Mouse (Mus musculus): ENCODE results near the gene Fam168b. TPM values are rescaled to one million over a fixed set of nuclear protein-coding genes. Genes with fewer than 3 reads are reported as not detected.

Gene Fam168b
- polyA plus RNA-seq, 1 experiment from 2014 or later: 112 TPM

DNA sequence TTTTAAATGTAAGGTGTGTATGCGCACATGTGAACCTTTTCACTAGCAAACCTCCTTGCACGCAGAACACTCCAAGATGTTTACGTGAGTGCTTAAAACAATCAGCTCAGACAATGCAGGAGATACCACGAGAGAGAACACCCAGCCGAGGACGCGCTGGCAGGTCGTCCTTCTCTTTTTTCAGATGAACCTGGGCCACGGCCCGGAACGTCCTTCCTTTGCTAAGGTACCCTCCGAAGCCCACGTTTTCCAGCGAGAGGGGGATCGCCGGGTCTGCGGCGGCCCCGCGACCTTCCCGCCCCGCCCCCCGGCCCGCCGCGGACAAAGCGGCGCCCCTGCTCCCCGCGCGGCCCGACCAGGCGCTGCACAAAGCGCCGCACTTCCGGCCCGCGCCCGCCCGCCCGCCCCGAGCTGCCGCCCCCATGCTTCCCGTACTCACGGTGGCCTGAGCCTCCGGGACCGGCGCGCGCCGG lies 440 bp downstream of the Fam168b start:
- peak overlapping the region; percentile 75 for H3K4me3 ChIP-seq
- H3K4me1 ChIP-seq: peaks cover 40% of the 10 kb centered on the region
- WGBS: under 1% methylated on average over 46 of the region's 51 CpGs

DNA sequence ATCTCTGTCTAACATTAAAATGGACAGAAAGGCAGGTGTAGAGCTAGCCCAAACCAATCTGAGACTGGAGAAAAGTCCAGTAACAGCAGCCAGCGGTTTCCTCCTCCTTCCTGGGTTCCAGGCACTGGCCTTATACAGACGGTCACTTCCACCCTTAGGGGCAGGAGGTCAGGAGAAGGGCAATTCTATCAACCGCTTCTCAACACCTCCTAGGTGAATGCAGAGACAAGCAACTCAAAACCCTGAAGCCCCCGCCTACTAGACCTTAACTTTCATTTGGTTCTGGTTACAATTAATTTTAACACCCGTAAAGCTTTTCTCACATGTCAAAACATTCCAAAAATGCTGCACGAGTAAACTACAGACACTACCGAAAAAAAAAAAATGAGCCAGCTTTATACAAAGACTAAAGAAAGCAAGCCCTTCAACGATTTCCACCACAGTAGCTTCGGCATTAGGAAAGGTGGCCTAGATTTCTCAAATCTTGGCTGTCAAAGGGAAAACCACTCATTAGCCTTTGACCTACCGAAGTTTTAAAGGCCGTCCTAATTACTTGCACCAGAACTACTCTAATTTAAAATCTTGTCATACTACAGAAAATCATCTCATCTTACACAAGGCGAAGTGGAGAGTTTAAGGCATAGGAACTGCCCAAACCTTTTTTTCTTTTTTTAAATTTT lies 1.0 kb downstream of the Fam168b start:
- Histone ChIP-seq H3K4me1 (peaks cover 40% of the 10 kb centered on the region), H3K36me3 (replicated peaks) (peaks cover 21% of the 10 kb centered on the region), H3K9me3 (no peaks in the 10 kb centered on the region), H3K27ac (peak overlapping the region; percentile 97), H3K27me3 (ENCODE audit: poor library complexity, severe bottlenecking) (no peaks in the 10 kb centered on the region), H3K4me3 (peak overlapping the region; percentile 75)
- no peak for DNase-seq (ENCODE audit: extremely low spot score, low spot score)
- 2% methylated on average over 12 of the region's 12 CpGs for WGBS

More for the DNA sequence above, 440 bp downstream of the Fam168b start:
- Histone ChIP-seq H3K27ac (peak overlapping the region; percentile 97), H3K9me3 (no peaks in the 10 kb centered on the region), H3K27me3 (ENCODE audit: poor library complexity, severe bottlenecking) (no peaks in the 10 kb centered on the region), H3K36me3 (replicated peaks) (peaks cover 15% of the 10 kb centered on the region)
- peak; percentile 68 for DNase-seq (ENCODE audit: extremely low spot score, low spot score)

DNA sequence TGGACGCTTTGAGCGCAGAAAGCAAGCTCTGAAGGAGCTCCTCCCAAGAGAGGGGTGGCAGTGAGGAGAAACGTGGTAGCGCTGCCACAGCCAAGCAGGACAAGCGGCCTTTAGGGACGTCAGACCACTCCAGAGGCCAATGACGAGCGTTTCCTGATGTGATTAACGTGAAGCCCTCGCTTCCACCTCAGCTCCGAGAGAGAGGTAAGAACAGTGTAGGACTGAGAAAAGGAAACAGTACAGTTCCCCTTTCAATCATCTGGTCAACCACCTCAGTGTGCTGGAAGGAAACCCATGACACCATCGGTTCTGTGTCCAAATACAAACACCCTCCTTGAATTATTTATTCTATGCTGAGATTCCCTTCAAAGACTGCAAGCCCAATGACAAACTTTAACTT lies 3.6 kb downstream of the Fam168b start:
- no peak for DNase-seq (ENCODE audit: extremely low spot score, low spot score)
- H3K27me3 ChIP-seq (ENCODE audit: poor library complexity, severe bottlenecking): no peaks in the 10 kb centered on the region
- no peak overlapping the region for H3K4me3 ChIP-seq
- WGBS: 75% methylated on average over 12 of the region's 12 CpGs
- peaks cover 40% of the 10 kb centered on the region for H3K4me1 ChIP-seq
- no peak overlapping the region for H3K27ac ChIP-seq
- peaks cover 47% of the 10 kb centered on the region for H3K36me3 ChIP-seq (replicated peaks)
- H3K9me3 ChIP-seq: no peaks in the 10 kb centered on the region

DNA sequence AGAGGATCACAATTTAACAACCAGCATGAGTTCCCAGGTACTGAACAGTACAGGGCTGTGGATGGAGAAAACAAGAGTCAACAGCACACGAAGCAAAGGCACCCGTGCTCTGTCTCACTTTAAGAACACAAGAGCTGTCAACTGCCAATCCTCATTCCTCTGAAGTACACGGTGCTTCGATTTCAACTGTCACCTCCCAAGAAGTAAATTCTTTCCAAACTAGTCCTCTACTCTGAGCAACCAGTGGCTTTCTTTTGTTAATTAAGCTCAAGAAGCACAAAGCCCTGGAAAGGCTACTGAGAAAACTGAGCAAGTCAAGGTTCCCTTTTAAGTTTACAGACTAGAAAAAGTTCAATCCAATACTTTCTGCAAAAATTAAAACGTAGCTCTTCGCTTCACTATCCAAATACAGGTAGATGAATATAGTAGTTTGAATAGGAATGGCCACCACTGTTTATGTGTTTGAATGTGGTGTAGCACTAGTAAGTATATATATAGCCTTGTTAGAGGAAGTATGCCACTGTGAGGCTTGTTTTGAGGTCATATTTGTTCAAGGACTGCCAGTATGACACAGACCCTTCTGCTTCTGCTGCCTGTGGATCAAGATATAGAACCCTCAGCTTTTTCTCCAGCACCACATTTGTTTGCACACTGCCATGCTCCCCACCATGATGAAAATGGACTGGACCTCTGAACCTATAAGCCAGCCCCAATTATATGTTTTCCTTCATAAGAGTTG lies 4.7 kb downstream of the Fam168b start:
- H3K27ac ChIP-seq: no peak overlapping the region
- DNase-seq (ENCODE audit: extremely low spot score, low spot score): no peak
- H3K27me3 ChIP-seq (ENCODE audit: poor library complexity, severe bottlenecking): no peaks in the 10 kb centered on the region
- H3K4me1 ChIP-seq: peaks cover 35% of the 10 kb centered on the region
- 81% methylated on average over 6 of the region's 6 CpGs for WGBS
- peaks cover 58% of the 10 kb centered on the region for H3K36me3 ChIP-seq (replicated peaks)
- no peak overlapping the region for H3K4me3 ChIP-seq
- no peaks in the 10 kb centered on the region for H3K9me3 ChIP-seq

DNA sequence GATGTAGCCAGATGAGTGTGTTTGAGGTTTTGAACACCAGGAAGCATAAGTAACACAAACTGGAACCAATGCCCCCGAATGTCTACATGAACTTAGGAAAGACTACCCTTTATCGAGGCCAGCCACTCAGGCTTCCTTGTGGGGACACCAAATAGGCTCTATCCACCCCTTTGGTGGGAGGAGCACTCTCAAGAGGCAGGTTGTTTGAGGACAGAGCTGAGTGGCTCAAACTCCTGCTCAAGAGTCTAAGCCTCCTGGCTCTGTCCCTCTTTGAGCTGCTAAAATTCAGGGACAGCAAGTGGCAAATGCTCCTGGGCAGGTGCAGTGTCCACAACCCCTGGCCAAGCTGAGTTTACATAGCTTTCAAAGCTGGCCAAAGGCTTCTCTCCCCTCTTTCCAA lies 8.0 kb downstream of the Fam168b start:
- 88% methylated on average over 2 of the region's 2 CpGs for WGBS
- Histone ChIP-seq H3K27me3 (ENCODE audit: poor library complexity, severe bottlenecking) (no peaks in the 10 kb centered on the region), H3K36me3 (replicated peaks) (peaks cover 84% of the 10 kb centered on the region), H3K4me3 (no peak overlapping the region), H3K9me3 (no peaks in the 10 kb centered on the region), H3K27ac (no peak overlapping the region), H3K4me1 (peaks cover 17% of the 10 kb centered on the region)
- DNase-seq (ENCODE audit: extremely low spot score, low spot score): no peak

DNA sequence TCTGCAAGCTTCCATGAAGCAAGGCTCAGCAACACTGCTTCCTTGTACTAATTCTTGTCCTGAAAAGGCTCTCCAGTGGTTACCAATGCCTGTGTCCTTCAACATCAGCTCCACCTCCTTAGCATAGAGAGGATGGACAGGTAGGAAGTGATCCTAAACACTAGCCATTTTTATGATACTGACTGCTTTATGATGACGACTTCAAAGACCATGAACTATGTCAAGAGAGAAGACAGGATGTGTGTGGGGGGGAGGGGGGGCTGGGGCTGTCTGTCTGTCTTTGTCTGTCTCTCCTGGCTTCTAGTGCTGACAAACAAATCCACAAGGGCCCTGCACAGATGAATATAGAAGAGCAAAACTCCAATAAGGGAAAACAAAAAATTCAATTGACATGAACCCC lies 11.5 kb downstream of the Fam168b start:
- 82% methylated on average over 1 of the region's 1 CpGs for WGBS

DNA sequence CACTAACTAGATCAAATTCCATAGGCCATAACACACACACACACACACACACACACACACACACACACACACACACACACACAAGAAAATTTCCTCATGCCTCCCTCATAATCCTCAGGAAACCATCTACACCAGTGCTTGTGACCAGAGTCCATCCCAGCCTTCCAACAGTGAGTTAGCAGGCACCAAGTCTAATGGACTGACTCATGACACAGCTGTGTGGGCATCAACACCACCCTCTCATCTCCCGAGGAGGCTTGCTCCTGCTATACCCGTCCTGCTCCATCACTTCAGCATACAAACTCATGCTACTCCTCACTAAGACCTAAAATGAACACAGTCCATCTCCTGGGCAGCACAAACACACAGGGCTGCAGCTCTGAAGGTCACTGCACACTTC lies 11.9 kb downstream of the Fam168b start:
- Histone ChIP-seq H3K27ac (no peak overlapping the region), H3K27me3 (ENCODE audit: poor library complexity, severe bottlenecking) (no peaks in the 10 kb centered on the region), H3K4me1 (no peaks in the 10 kb centered on the region), H3K36me3 (replicated peaks) (peaks cover 98% of the 10 kb centered on the region), H3K4me3 (no peak overlapping the region), H3K9me3 (no peaks in the 10 kb centered on the region)
- no peak for DNase-seq (ENCODE audit: extremely low spot score, low spot score)
- 80% methylated on average over 2 of the region's 2 CpGs for WGBS

More for the DNA sequence above, 11.5 kb downstream of the Fam168b start:
- no peak for DNase-seq (ENCODE audit: extremely low spot score, low spot score)
- Histone ChIP-seq H3K27ac (no peak overlapping the region), H3K4me3 (no peak overlapping the region), H3K4me1 (no peaks in the 10 kb centered on the region), H3K36me3 (replicated peaks) (peaks cover 98% of the 10 kb centered on the region), H3K9me3 (no peaks in the 10 kb centered on the region), H3K27me3 (ENCODE audit: poor library complexity, severe bottlenecking) (no peaks in the 10 kb centered on the region)

DNA sequence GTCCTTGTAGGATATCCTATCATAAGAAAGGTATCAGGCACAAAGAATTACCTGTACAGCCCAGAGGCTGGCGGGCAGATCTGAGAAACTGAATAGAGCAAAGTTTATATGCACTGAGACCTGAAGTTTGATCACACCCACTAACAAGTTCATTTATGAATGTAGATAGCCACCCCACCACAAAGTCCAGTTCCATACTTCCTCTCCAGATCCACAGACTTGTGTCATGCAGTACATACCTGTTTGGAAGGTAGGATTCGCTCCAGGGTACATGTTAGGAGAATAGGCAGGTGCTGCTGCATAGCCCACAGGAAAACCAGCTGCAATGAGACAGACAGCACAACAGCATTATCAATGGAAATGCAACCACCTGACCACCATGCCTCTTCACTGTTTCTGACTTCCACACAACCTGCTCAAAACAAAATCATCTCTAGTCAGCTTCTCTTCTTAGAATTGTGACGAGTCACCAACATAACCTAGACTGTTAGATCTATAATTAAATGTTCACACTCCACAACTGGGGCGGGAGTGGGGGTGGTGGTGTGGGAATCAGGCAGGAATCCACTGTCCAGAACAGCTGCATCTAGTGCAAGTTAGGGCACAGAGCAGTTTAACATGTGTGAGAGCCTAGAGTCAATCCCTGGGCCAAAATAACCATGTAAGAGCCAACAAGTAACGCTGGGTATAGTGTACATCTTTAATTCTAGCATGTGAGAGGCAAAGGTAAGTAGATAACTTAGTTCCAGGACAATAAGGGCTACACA lies 14.2 kb downstream of the Fam168b start:
- Histone ChIP-seq H3K27ac (no peak overlapping the region), H3K9me3 (no peaks in the 10 kb centered on the region), H3K4me1 (no peaks in the 10 kb centered on the region), H3K27me3 (ENCODE audit: poor library complexity, severe bottlenecking) (no peaks in the 10 kb centered on the region), H3K4me3 (no peak overlapping the region), H3K36me3 (replicated peaks) (peaks cover 98% of the 10 kb centered on the region)
- DNase-seq (ENCODE audit: extremely low spot score, low spot score): no peak
- 92% methylated on average over 5 of the region's 5 CpGs for WGBS

DNA sequence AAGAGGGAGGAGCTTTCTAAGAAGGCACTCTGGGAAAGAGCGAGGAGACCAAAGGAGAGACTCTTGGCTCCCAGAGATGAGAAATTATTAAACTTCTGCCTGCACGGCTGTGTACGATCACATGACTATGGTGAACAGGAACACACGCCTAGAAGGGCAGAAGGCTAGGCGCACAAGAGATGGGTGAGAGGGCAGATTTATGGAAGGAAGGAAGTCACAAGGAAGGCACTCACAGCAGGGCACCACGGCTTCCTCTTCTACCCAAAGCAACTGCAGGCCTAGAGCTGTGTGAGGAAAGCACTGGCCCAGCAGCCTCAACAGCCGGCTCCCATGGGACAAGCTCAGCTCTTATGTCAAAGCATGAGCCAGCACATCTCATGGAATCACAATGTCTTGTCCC lies 15.0 kb downstream of the Fam168b start:
- no peak for DNase-seq (ENCODE audit: extremely low spot score, low spot score)
- Histone ChIP-seq H3K27ac (no peak overlapping the region), H3K9me3 (no peaks in the 10 kb centered on the region), H3K4me3 (no peak overlapping the region), H3K4me1 (no peaks in the 10 kb centered on the region), H3K36me3 (replicated peaks) (peaks cover 98% of the 10 kb centered on the region), H3K27me3 (ENCODE audit: poor library complexity, severe bottlenecking) (no peaks in the 10 kb centered on the region)
- WGBS: 85% methylated on average over 7 of the region's 7 CpGs

DNA sequence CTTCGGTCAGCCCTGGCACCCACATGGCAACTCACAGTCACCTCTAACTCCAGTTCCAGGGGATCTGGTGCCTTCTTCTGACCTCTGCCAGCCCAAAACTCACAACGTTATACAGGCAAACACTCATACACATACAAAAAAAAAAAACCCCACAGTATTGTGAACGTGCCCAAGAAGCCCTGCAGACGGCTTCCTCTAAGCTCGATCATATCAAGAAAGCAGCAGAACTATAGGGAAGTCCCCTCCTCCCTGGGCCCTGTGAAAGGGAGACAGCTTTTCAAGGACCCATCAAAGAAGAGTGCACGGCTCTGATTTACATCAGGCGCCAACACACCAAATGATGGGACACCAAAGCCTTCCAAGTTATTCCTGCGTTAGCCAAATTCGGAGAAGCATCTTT lies 17.0 kb downstream of the Fam168b start:
- no peaks in the 10 kb centered on the region for H3K4me1 ChIP-seq
- no peaks in the 10 kb centered on the region for H3K9me3 ChIP-seq
- no peak for DNase-seq (ENCODE audit: extremely low spot score, low spot score)
- 88% methylated on average over 9 of the region's 9 CpGs for WGBS
- no peak overlapping the region for H3K4me3 ChIP-seq
- no peak overlapping the region for H3K27ac ChIP-seq
- H3K27me3 ChIP-seq (ENCODE audit: poor library complexity, severe bottlenecking): no peaks in the 10 kb centered on the region
- peaks cover 98% of the 10 kb centered on the region for H3K36me3 ChIP-seq (replicated peaks)

DNA sequence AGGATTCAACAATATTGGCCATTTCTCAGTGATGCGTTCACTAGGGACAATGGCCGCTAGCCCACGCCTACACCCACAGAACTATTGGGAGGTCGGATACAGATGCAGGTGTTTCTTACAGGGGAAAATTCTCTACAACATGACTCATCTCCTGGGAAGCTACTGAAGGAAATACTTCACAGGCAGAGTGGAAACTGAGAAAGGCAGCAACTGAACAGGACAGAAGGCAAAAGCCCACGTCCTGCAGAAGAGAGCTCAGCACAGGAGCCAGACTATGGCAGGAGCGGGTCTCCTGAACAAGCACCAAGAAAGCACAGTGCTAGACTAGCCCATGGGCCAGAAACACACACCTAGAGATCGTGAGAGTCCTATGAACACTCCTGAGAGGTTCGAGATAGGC lies 18.7 kb downstream of the Fam168b start:
- Histone ChIP-seq H3K4me1 (no peaks in the 10 kb centered on the region), H3K4me3 (no peak overlapping the region), H3K27me3 (ENCODE audit: poor library complexity, severe bottlenecking) (no peaks in the 10 kb centered on the region), H3K36me3 (replicated peaks) (peaks cover 100% of the 10 kb centered on the region), H3K9me3 (no peaks in the 10 kb centered on the region), H3K27ac (no peak overlapping the region)
- no peak for DNase-seq (ENCODE audit: extremely low spot score, low spot score)
- WGBS: 91% methylated on average over 8 of the region's 8 CpGs

DNA sequence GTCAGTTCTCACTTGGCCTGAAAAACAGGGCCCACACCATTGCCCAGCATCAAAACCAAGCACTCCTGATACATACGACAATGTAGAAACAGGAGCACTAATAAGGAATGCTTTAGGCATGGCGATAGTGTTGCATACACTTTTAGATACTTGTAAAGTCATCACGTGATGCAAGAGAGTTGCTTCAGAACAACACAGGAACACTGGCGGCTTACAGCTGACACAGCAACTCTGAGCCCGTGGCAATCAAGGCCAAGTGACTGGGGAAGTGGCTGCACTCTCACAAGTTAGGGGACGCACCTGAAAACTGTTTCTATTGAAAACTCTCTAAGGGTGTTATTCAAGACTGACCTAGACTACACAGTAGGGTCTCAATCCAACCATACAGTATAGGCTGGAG lies 19.5 kb downstream of the Fam168b start:
- peaks cover 100% of the 10 kb centered on the region for H3K36me3 ChIP-seq (replicated peaks)
- H3K4me1 ChIP-seq: no peaks in the 10 kb centered on the region
- DNase-seq (ENCODE audit: extremely low spot score, low spot score): no peak
- H3K27me3 ChIP-seq (ENCODE audit: poor library complexity, severe bottlenecking): no peaks in the 10 kb centered on the region
- H3K4me3 ChIP-seq: no peak overlapping the region
- H3K9me3 ChIP-seq: no peaks in the 10 kb centered on the region
- WGBS: 94% methylated on average over 6 of the region's 6 CpGs
- H3K27ac ChIP-seq: no peak overlapping the region

DNA sequence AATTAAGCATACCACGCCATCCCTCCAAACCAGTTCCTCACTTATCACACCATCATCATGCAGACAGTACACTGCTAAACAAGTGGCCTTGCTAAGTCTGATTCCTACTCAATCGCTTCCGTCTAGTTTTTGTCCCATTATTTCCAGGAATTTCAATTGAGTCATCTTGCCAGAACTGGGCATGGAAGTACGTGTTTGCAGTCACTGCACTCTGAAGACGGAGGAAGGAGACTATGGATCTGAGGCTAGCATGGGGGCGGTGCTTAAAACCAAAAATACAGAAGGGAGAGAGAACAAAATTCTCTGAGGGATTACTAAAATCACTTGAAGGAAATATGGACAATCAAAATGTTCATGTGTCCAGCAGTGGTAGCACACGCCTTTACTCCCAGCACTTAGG lies 20.1 kb downstream of the Fam168b start:
- DNase-seq (ENCODE audit: extremely low spot score, low spot score): no peak
- Histone ChIP-seq H3K27me3 (ENCODE audit: poor library complexity, severe bottlenecking) (no peaks in the 10 kb centered on the region), H3K36me3 (replicated peaks) (peaks cover 100% of the 10 kb centered on the region), H3K27ac (no peak overlapping the region), H3K4me1 (no peaks in the 10 kb centered on the region), H3K4me3 (no peak overlapping the region), H3K9me3 (no peaks in the 10 kb centered on the region)
- whole genome bisulfite sequencing: 94% methylated on average over 7 of the region's 7 CpGs

Measured in forebrain, embryonic 10.5 days (tissue).